Mouse (Mus musculus) midbrain, embryonic 12.5 days (tissue): ENCODE measurements around the gene Cyp4a31. TPM values are rescaled to one million over a fixed set of nuclear protein-coding genes. Genes with fewer than 3 reads are reported as not detected.
"Not testable (repeated sequence)": the region's sequence is repeated elsewhere in the genome, so short reads cannot be mapped to it uniquely, and the experiment has no call there.

Source experiments
- ATAC-seq: fragments of 200-750 bp; cut with Nextera tagmentation; 2 replicates; pipeline ENCODE4 v1.8.0; 2017; ENCODE audit warnings: low read depth, moderate TSS enrichment, moderate library complexity; ENCODE audit not compliant: low FRiP score
- H3K27ac ChIP-seq: fragments of 300-500 bp; sonication (generic); replicated peaks from 2 replicates; pipeline ENCODE4 v1.5.1; 2016; ENCODE audit warnings: mild to moderate bottlenecking
- H3K27me3 ChIP-seq: fragments of 300-500 bp; sonication (generic); 2 replicates; pipeline ENCODE4 v1.6.1; 2016; ENCODE audit warnings: mild to moderate bottlenecking
- H3K36me3 ChIP-seq: fragments of 300-500 bp; sonication (generic); 2 replicates; pipeline ENCODE4 v1.6.1; 2016
- H3K4me1 ChIP-seq: fragments of 300-500 bp; sonication (generic); 2 replicates; pipeline ENCODE4 v1.6.1; 2016
- H3K4me2 ChIP-seq: fragments of 300-500 bp; sonication (generic); replicated peaks from 2 replicates; pipeline ENCODE4 v1.6.1; 2016; ENCODE audit warnings: mild to moderate bottlenecking, moderate library complexity
- H3K4me3 ChIP-seq: fragments of 300-500 bp; sonication (generic); 2 replicates; pipeline ENCODE4 v1.5.1; 2016; ENCODE audit warnings: mild to moderate bottlenecking
- H3K9ac ChIP-seq: fragments of 300-500 bp; sonication (generic); replicated peaks from 2 replicates; pipeline ENCODE4 v1.6.1; 2016; ENCODE audit warnings: mild to moderate bottlenecking, moderate library complexity
- H3K9me3 ChIP-seq: fragments of 300-500 bp; sonication (generic); 2 replicates; pipeline ENCODE4 v1.6.1; 2016; ENCODE audit warnings: mild to moderate bottlenecking
- WGBS: fragments of 180-500 bp; shearing (Covaris S2); methylation state at CpG from one replicate; pipeline ENCODE4 v1.1.7; 2016; 5-methylcytosine and 5-hydroxymethylcytosine counted together
- polyA plus RNA-seq: library from polyadenylated mRNA; unstranded; fragments of >200 nt; fragmentation: Nextera tagmentation; extraction: Ambion mirVana; gene quantifications from 2 replicates; pipeline ENCODE4 v1.2.1, GENCODE M21; 2016

The Cyp4a31 gene
- polyA plus RNA-seq, 1 experiment from 2014 or later, result not detected

GRCm38 (mm10) chr4:115575255-115575654 lies 11.8 kb downstream of the Cyp4a31 start:
- no peak overlapping the region for H3K27ac ChIP-seq
- no peaks in the 10 kb centered on the region for H3K9me3 ChIP-seq
- H3K27me3 ChIP-seq, result no peaks in the 10 kb centered on the region
- H3K36me3 ChIP-seq, result no peaks in the 10 kb centered on the region
- no peak for ATAC-seq
- no peak overlapping the region for H3K9ac ChIP-seq
- no peaks in the 10 kb centered on the region for H3K4me1 ChIP-seq
- 86% methylated on average over 3 of the region's 3 CpGs for WGBS
- H3K4me3 ChIP-seq, result no peak overlapping the region
- H3K4me2 ChIP-seq, result no peak overlapping the region

GRCm38 (mm10) chr4:115575776-115576175 lies 12.3 kb downstream of the Cyp4a31 start:
- Histone ChIP-seq H3K4me1 (no peaks in the 10 kb centered on the region), H3K27ac (no peak overlapping the region), H3K27me3 (no peaks in the 10 kb centered on the region), H3K9ac (no peak overlapping the region), H3K36me3 (no peaks in the 10 kb centered on the region), H3K9me3 (no peaks in the 10 kb centered on the region), H3K4me2 (no peak overlapping the region), H3K4me3 (no peak overlapping the region)
- ATAC-seq, result no peak
- WGBS, result 76% methylated on average over 2 of the region's 2 CpGs

GRCm38 (mm10) chr4:115583036-115583435 lies 19.6 kb downstream of the Cyp4a31 start:
- Histone ChIP-seq H3K27ac (no peak overlapping the region), H3K4me2 (no peak overlapping the region), H3K4me3 (no peak overlapping the region), H3K27me3 (no peaks in the 10 kb centered on the region), H3K9ac (no peak overlapping the region), H3K9me3 (no peaks in the 10 kb centered on the region), H3K4me1 (no peaks in the 10 kb centered on the region), H3K36me3 (no peaks in the 10 kb centered on the region)
- no peak for ATAC-seq

GRCm38 (mm10) chr4:115596357-115596756 lies 32.9 kb downstream of the Cyp4a31 start:
- 94% methylated on average over 1 of the region's 1 CpGs for WGBS

GRCm38 (mm10) chr4:115596824-115597336 lies 33.4 kb downstream of the Cyp4a31 start:
- no peak for ATAC-seq
- Histone ChIP-seq H3K27me3 (no peaks in the 10 kb centered on the region), H3K4me2 (no peak overlapping the region), H3K27ac (no peak overlapping the region), H3K4me1 (no peaks in the 10 kb centered on the region), H3K9me3 (no peaks in the 10 kb centered on the region), H3K36me3 (no peaks in the 10 kb centered on the region), H3K4me3 (no peak overlapping the region), H3K9ac (no peak overlapping the region)
- WGBS, result 89% methylated on average over 2 of the region's 2 CpGs

More at GRCm38 (mm10) chr4:115596357-115596756, 32.9 kb downstream of the Cyp4a31 start:
- Histone ChIP-seq H3K9me3 (no peaks in the 10 kb centered on the region), H3K27me3 (no peaks in the 10 kb centered on the region), H3K9ac (no peak overlapping the region), H3K4me3 (no peak overlapping the region), H3K4me1 (no peaks in the 10 kb centered on the region), H3K36me3 (no peaks in the 10 kb centered on the region), H3K27ac (no peak overlapping the region), H3K4me2 (no peak overlapping the region)
- ATAC-seq, result no peak

- not testable (repeated sequence) for H3K9me3 ChIP-seq, H3K4me2 ChIP-seq, H3K4me3 ChIP-seq, H3K27me3 ChIP-seq, H3K36me3 ChIP-seq, ATAC-seq, H3K4me1 ChIP-seq, H3K27ac ChIP-seq, H3K9ac ChIP-seq
- 89% methylated on average over 6 of the region's 8 CpGs for WGBS
Measured at GRCm38 (mm10) chr4:115600611-115601010, 37.2 kb downstream of the Cyp4a31 start, which contains the start of gene Cyp4a32. TSS of gene Cyp4a32 (plus strand) at chr4:115600969.

GRCm38 (mm10) chr4:115614005-115614404 lies 50.6 kb downstream of the Cyp4a31 start:
- no peaks in the 10 kb centered on the region for H3K36me3 ChIP-seq

GRCm38 (mm10) chr4:115625560-115625959 lies 62.1 kb downstream of the Cyp4a31 start:
- ATAC-seq, H3K9me3 ChIP-seq: not testable (repeated sequence)
- WGBS, result 88% methylated on average over 3 of the region's 3 CpGs

More at GRCm38 (mm10) chr4:115614005-115614404, 50.6 kb downstream of the Cyp4a31 start:
- no peak overlapping the region for H3K4me3 ChIP-seq
- no peak overlapping the region for H3K9ac ChIP-seq
- no peaks in the 10 kb centered on the region for H3K9me3 ChIP-seq
- H3K4me1 ChIP-seq, result no peaks in the 10 kb centered on the region
- no peak overlapping the region for H3K4me2 ChIP-seq
- ATAC-seq, result no peak
- H3K27ac ChIP-seq, result no peak overlapping the region
- no peaks in the 10 kb centered on the region for H3K27me3 ChIP-seq

More at GRCm38 (mm10) chr4:115625560-115625959, 62.1 kb downstream of the Cyp4a31 start:
- H3K9ac ChIP-seq, H3K27ac ChIP-seq, H3K36me3 ChIP-seq, H3K4me2 ChIP-seq, H3K27me3 ChIP-seq, H3K4me1 ChIP-seq, H3K4me3 ChIP-seq: not testable (repeated sequence)

Other genes starting within 250 kb of the Cyp4a31 start
- not detected in 2 replicates for gene Cyp4a12b, start 152.0 kb upstream of the Cyp4a31 start, polyA plus RNA-seq
- not detected in 2 replicates for gene Cyp4a30b, start 111.0 kb upstream of the Cyp4a31 start, polyA plus RNA-seq
- gene Cyp4a14, start 67.5 kb upstream of the Cyp4a31 start, polyA plus RNA-seq, result not detected in 2 replicates
- not detected in 2 replicates for gene Cyp4a10, start 45.4 kb upstream of the Cyp4a31 start, polyA plus RNA-seq
- not detected in 2 replicates for gene Cyp4a32, start 37.3 kb downstream of the Cyp4a31 start, polyA plus RNA-seq
- gene Cyp4b1, start 84.1 kb downstream of the Cyp4a31 start, polyA plus RNA-seq, result 0.38 TPM in 1 of 2 replicates, not detected in the other
- 30.1 and 30.6 TPM in 2 replicates for gene Efcab14, start 174.1 kb downstream of the Cyp4a31 start, polyA plus RNA-seq
- 0.30 TPM in 1 of 2 replicates, not detected in the other for gene Tex38, start 217.4 kb downstream of the Cyp4a31 start, polyA plus RNA-seq
- gene Atpaf1, start 221.2 kb downstream of the Cyp4a31 start, polyA plus RNA-seq, result 41.3 and 44.2 TPM in 2 replicates